Mouse (Mus musculus) liver, embryonic 15.5 days (tissue): Measurements from ENCODE around the gene Trim10. TPM values are rescaled to one million over a fixed set of nuclear protein-coding genes. Genes with fewer than 3 reads are reported as not detected.

Source experiments
- ATAC-seq: fragments of 200-750 bp; cut with Nextera tagmentation; 2 replicates; pipeline ENCODE4 v1.8.0; 2017; ENCODE audit warnings: moderate number of reproducible peaks, mild to moderate bottlenecking, moderate library complexity; ENCODE audit not compliant: insufficient read depth
- H3K27ac ChIP-seq: fragments of 300-500 bp; sonication (generic); replicated peaks from 2 replicates; pipeline ENCODE4 v1.5.1; 2015; ENCODE audit warnings: mild to moderate bottlenecking, inconsistent platforms
- H3K27me3 ChIP-seq: fragments of 300-500 bp; sonication (generic); 2 replicates; pipeline ENCODE4 v1.6.1; 2015; ENCODE audit warnings: mild to moderate bottlenecking, inconsistent platforms
- H3K36me3 ChIP-seq: fragments of 300-500 bp; sonication (generic); replicated peaks from 2 replicates; pipeline ENCODE4 v1.6.1; 2015; ENCODE audit warnings: moderate library complexity, mild to moderate bottlenecking, inconsistent platforms
- H3K4me1 ChIP-seq: fragments of 300-500 bp; sonication (generic); replicated peaks from 2 replicates; pipeline ENCODE4 v1.6.1; 2015; ENCODE audit warnings: inconsistent platforms
- H3K4me2 ChIP-seq: fragments of 300-500 bp; sonication (generic); 2 replicates; pipeline ENCODE4 v1.6.1; 2015; ENCODE audit warnings: moderate library complexity, mild to moderate bottlenecking, inconsistent platforms
- H3K4me3 ChIP-seq: fragments of 300-500 bp; sonication (generic); replicated peaks from 2 replicates; pipeline ENCODE4 v1.5.1; 2015; ENCODE audit warnings: mild to moderate bottlenecking, inconsistent platforms
- H3K9ac ChIP-seq: fragments of 300-500 bp; sonication (generic); 2 replicates; pipeline ENCODE4 v1.6.1; 2015; ENCODE audit warnings: moderate library complexity, mild to moderate bottlenecking, inconsistent platforms
- H3K9me3 ChIP-seq: fragments of 300-500 bp; sonication (generic); replicated peaks from 2 replicates; pipeline ENCODE4 v1.6.1; 2016; ENCODE audit warnings: inconsistent platforms
- WGBS: fragments of 180-500 bp; shearing (Covaris S2); methylation state at CpG from one replicate; pipeline ENCODE4 v1.1.7; 2015; ENCODE audit warnings: mixed read lengths; ENCODE audit not compliant: insufficient replicate concordance; 5-methylcytosine and 5-hydroxymethylcytosine counted together
- polyA plus RNA-seq: library from polyadenylated mRNA; unstranded; fragments of >200 nt; fragmentation: Nextera tagmentation; extraction: Ambion mirVana; gene quantifications from 2 replicates; pipeline ENCODE4 v1.2.1, GENCODE M21; 2015

Trim10 gene
- polyA plus RNA-seq, 1 experiment from 2014 or later, result 300 TPM

DNA sequence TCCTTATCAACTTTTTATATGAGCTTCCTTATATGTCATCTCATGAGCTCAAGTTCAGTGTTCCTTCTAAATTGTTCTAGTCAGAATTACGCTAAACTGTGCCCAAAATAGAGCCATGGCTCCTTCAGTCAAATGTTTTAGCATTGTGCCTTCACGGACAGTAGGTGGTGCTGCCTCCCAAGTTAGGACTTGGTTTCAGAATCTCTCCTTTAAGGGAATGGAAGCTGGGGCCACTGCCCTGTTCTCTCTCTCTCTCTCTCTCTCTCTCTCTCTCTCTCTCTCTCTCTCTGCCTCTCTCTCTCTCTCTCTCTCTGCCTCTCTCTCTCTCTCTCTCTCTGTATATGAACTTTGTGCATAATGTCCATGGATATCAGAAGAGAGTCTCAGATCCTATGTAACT lies 23.0 kb downstream of the Trim10 start:
- ATAC-seq, result no peak
- Histone ChIP-seq H3K4me1 (peaks cover 5% of the 10 kb centered on the region; the same call in 1 of the 2 replicates), H3K27me3 (peaks cover 61% of the 10 kb centered on the region), H3K27ac (no peak overlapping the region), H3K9me3 (no peaks in the 10 kb centered on the region), H3K9ac (no peak overlapping the region), H3K36me3 (no peaks in the 10 kb centered on the region), H3K4me2 (no peak overlapping the region), H3K4me3 (no peak overlapping the region)
- WGBS, result 4% methylated on average over 2 of the region's 2 CpGs

- no peak for ATAC-seq
- Histone ChIP-seq H3K4me2 (no peak overlapping the region), H3K36me3 (no peaks in the 10 kb centered on the region), H3K4me1 (peaks cover 5% of the 10 kb centered on the region; the same call in 1 of the 2 replicates), H3K27ac (no peak overlapping the region), H3K27me3 (peaks cover 60% of the 10 kb centered on the region), H3K9ac (no peak overlapping the region), H3K4me3 (no peak overlapping the region), H3K9me3 (no peaks in the 10 kb centered on the region)
- WGBS, result 13% methylated on average over 5 of the region's 5 CpGs
These were observed 24.0 kb downstream of the Trim10 start for GRCm38 (mm10) chr17:36893387-36893786.

DNA sequence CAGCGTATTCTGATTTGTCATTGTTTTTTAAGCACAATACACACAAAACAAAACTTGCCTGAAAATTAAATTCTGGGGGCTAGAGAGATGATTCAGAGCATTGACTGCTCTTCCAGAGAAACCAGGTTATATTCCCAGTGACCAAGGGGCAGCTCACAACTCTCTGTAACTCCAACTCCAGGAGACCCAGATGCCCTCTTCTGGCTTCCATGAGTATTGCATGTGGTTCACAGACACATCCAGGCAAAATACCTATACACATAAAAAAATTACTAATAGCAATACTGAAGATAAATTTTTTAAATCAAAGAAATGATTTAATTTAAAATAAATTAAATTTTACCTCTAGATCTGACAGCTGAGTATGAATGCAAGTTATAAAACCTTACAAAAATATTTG lies 27.2 kb downstream of the Trim10 start:
- no peak for ATAC-seq
- Histone ChIP-seq H3K4me2 (no peak overlapping the region), H3K27ac (no peak overlapping the region), H3K36me3 (no peaks in the 10 kb centered on the region), H3K9ac (no peak overlapping the region), H3K4me1 (peaks cover 5% of the 10 kb centered on the region; the same call in 1 of the 2 replicates), H3K9me3 (no peaks in the 10 kb centered on the region), H3K4me3 (no peak overlapping the region), H3K27me3 (peaks cover 40% of the 10 kb centered on the region)
- 77% methylated on average over 1 of the region's 1 CpGs for WGBS

DNA sequence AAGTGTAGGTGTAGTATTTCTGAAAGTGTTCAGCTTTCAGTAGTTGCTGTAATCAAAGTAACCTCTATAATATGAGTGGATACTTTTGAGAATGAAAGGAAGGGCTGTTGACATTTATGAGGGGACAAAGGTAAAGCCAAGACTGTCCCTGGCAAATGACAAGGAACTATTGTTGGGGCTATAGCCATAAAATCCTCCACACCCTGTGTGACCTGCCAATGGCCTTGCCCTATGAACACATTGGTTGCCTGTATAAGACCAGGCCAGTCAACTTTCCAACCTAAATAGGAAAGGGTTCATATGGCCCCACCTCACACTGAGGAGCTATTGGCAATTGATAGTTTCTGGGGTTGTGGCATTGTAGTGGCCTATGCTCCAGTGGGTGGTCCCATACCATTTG lies 27.7 kb downstream of the Trim10 start:
- no peak overlapping the region for H3K27ac ChIP-seq
- H3K9me3 ChIP-seq, result no peaks in the 10 kb centered on the region
- peaks cover 38% of the 10 kb centered on the region for H3K27me3 ChIP-seq
- H3K4me3 ChIP-seq, result no peak overlapping the region
- no peaks in the 10 kb centered on the region for H3K36me3 ChIP-seq
- no peak overlapping the region for H3K4me2 ChIP-seq
- H3K9ac ChIP-seq, result no peak overlapping the region
- peaks cover 5% of the 10 kb centered on the region; the same call in 1 of the 2 replicates for H3K4me1 ChIP-seq
- no peak for ATAC-seq

DNA sequence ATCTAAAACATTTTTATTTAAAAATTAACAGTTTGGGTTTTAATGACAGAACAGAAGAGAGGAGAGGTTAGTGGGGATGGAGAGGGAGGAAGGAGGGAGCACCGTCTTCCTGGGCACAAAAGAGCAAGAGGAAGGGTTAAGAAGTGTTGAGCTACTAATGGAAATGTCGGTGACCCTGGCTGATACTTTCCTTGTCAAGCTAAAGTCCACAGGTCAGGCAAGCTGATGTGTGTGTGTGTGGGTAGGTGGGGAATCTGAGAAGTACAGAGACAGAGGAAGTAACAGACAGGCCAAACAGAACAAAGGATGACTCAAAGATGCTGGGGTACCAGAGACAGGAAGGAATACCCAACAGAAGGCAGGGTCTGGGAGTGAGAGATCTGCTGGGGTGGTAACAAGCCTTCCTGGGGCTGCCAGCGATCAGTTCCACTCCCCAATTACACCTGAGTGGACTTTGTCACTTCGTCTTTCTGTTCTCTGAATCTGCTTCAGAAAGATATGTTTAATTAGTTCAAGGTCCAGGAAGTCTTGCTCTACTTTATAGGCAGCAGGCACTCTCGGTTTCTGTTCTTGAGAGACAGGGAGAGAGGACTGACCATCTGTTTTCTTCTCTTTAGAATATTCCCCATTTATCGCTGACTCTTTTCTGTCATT lies 28.3 kb downstream of the Trim10 start, which contains the start of gene Trim31:
Gene Trim31, plus strand, starts transcription at position 567 of the 654 bp plus-strand sequence.
- ATAC-seq, result no peak
- Histone ChIP-seq H3K4me1 (peaks cover 5% of the 10 kb centered on the region; the same call in 1 of the 2 replicates), H3K36me3 (no peaks in the 10 kb centered on the region), H3K27ac (no peak within 1 kb of the TSS), H3K4me2 (no peak within 1 kb of the TSS), H3K27me3 (peaks cover 38% of the 10 kb centered on the region), H3K9me3 (no peaks in the 10 kb centered on the region), H3K4me3 (no peak within 1 kb of the TSS), H3K9ac (no peak within 1 kb of the TSS)
- 41% methylated on average over 6 of the region's 6 CpGs for WGBS

DNA sequence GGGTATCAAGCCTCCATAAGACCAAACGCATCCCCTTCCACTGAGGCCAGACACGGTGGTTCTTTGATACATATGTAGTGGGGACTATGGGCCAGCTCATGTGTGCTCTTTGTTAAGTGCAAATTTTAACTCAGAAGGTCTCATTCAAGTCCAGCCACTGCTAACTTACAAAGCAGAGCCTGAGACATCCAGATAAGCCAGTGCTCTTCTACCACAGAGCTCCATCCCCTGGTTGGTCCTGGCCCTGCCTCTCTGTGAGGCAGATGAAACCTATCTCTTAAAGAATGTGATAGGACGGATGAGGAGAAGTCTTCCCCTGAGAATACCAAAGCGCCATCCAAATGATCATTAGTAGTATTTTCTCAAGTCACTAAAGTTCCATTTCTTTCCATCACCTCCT lies 30.0 kb downstream of the Trim10 start:
- no peak for ATAC-seq
- Histone ChIP-seq H3K27ac (no peak overlapping the region), H3K9ac (no peak overlapping the region), H3K4me3 (no peak overlapping the region), H3K27me3 (peaks cover 29% of the 10 kb centered on the region), H3K36me3 (no peaks in the 10 kb centered on the region), H3K4me2 (no peak overlapping the region), H3K4me1 (no peaks in the 10 kb centered on the region), H3K9me3 (no peaks in the 10 kb centered on the region)
- whole genome bisulfite sequencing, result 56% methylated on average over 4 of the region's 4 CpGs

DNA sequence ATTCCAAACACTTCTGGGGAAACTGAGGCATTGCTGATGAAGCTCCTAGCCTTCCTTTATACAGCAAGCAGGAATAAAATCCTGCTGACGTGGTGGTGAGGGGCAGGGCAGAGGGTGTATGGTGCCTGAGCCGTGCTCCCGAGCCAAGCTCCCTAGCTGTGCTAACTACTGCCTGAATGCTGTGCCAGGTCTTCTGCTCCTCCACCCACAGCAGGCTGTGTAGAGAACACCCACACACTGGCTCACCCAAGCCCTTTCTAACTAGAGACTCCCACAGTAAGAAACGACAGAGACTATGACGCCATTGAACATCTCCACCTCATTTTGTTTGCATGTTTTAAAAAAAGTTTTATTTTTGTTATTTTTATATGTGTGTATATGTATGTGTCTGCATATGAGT lies 30.6 kb downstream of the Trim10 start:
- no peak overlapping the region for H3K27ac ChIP-seq
- WGBS, result 54% methylated on average over 5 of the region's 5 CpGs

GRCm38 (mm10) chr17:36900691-36901090 lies 31.3 kb downstream of the Trim10 start:
- Histone ChIP-seq H3K9ac (no peak overlapping the region), H3K9me3 (no peaks in the 10 kb centered on the region), H3K36me3 (no peaks in the 10 kb centered on the region), H3K4me1 (no peaks in the 10 kb centered on the region), H3K27ac (no peak overlapping the region), H3K4me3 (no peak overlapping the region), H3K4me2 (no peak overlapping the region), H3K27me3 (peaks cover 28% of the 10 kb centered on the region)
- no peak for ATAC-seq
- 32% methylated on average over 1 of the region's 1 CpGs for WGBS

More for the DNA sequence above, 30.6 kb downstream of the Trim10 start:
- H3K4me2 ChIP-seq, result no peak overlapping the region
- no peak overlapping the region for H3K9ac ChIP-seq
- H3K36me3 ChIP-seq, result no peaks in the 10 kb centered on the region
- H3K4me3 ChIP-seq, result no peak overlapping the region
- ATAC-seq, result no peak
- H3K4me1 ChIP-seq, result no peaks in the 10 kb centered on the region
- H3K27me3 ChIP-seq, result peaks cover 25% of the 10 kb centered on the region
- H3K9me3 ChIP-seq, result no peaks in the 10 kb centered on the region

- Histone ChIP-seq H3K27me3 (peaks cover 22% of the 10 kb centered on the region), H3K4me3 (no peak overlapping the region), H3K27ac (no peak overlapping the region), H3K9ac (no peak overlapping the region), H3K4me2 (no peak overlapping the region), H3K4me1 (no peaks in the 10 kb centered on the region), H3K36me3 (no peaks in the 10 kb centered on the region), H3K9me3 (no peaks in the 10 kb centered on the region)
- 33% methylated on average over 3 of the region's 3 CpGs for WGBS
- no peak for ATAC-seq
These were observed 34.3 kb downstream of the Trim10 start for GRCm38 (mm10) chr17:36903651-36904050.

DNA sequence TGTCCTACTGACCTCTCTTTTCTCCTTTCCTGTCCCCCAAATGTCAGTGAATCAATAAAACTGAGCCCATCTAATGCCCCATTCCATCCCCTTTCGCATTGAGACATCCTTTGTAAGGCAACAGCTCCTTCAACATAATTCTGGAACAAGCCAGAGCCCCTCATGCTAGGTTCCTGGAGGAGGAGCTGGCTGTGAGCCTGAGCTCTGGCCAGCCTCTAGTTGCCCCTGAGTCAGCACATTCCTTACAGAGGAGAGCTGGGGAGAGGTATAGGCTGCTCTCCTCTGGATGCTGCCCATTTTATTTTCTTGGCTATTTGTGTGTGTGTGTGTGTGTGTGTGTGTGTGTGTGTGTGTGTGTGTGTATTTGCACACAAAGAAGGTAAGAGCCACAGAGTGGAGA lies 38.9 kb downstream of the Trim10 start:
- H3K27me3 ChIP-seq, result peaks cover 31% of the 10 kb centered on the region
- WGBS, result 35% methylated on average over 1 of the region's 1 CpGs
- H3K4me3 ChIP-seq, result no peak overlapping the region
- no peaks in the 10 kb centered on the region for H3K9me3 ChIP-seq
- no peak overlapping the region for H3K9ac ChIP-seq
- H3K27ac ChIP-seq, result no peak overlapping the region
- no peaks in the 10 kb centered on the region for H3K36me3 ChIP-seq
- H3K4me1 ChIP-seq, result no peaks in the 10 kb centered on the region
- no peak overlapping the region for H3K4me2 ChIP-seq
- no peak for ATAC-seq

DNA sequence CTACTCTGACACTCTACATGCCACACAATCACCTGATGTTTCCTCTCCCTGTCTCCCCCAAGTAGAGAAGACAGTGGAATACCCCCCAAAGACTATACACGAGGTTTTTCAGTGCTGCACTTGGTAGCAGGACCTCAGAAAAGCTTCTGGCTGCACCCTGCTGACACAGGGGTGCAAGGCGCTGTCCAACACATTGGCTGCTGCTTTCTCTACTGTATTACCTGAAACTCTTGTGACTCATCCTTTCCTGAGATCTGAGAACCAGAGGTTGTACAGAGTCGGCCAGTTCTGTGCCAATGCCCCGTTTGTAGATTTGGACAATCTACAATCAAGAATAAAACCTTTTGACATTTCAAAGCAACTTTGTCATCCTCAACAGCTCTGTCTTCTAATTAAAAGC lies 40.4 kb downstream of the Trim10 start:
- peaks cover 39% of the 10 kb centered on the region for H3K27me3 ChIP-seq
- WGBS, result 38% methylated on average over 4 of the region's 4 CpGs
- H3K9me3 ChIP-seq, result no peaks in the 10 kb centered on the region
- H3K4me3 ChIP-seq, result no peak overlapping the region
- no peak for ATAC-seq
- H3K36me3 ChIP-seq, result no peaks in the 10 kb centered on the region
- H3K4me2 ChIP-seq, result no peak overlapping the region
- H3K9ac ChIP-seq, result no peak overlapping the region
- no peak overlapping the region for H3K27ac ChIP-seq
- H3K4me1 ChIP-seq, result no peaks in the 10 kb centered on the region

- Histone ChIP-seq H3K27ac (no peak overlapping the region), H3K9me3 (no peaks in the 10 kb centered on the region), H3K27me3 (peaks cover 38% of the 10 kb centered on the region), H3K4me2 (no peak overlapping the region), H3K36me3 (no peaks in the 10 kb centered on the region), H3K4me3 (no peak overlapping the region), H3K4me1 (no peaks in the 10 kb centered on the region), H3K9ac (no peak overlapping the region)
- no peak for ATAC-seq
- 50% methylated on average over 2 of the region's 2 CpGs for WGBS
These were observed 42.7 kb downstream of the Trim10 start for GRCm38 (mm10) chr17:36912031-36912430.
